Mouse (Mus musculus) heart, adult 2 months (tissue): ENCODE measurements around the gene Kcnq5.

ENCODE experiments used
- CTCF ChIP-seq: fragments of 200-600 bp; IDR thresholded peaks from 2 replicates; pipeline ENCODE4 v1.8.1; 2022; ENCODE audit warnings: antibody characterized with exemption, mild to moderate bottlenecking, moderate library complexity
- EP300 ChIP-seq: fragments of 200-500 bp; IDR thresholded peaks from 2 replicates; pipeline ENCODE4 v1.6.1; 2011; ENCODE audit warnings: low read depth, low read length, control low read depth; ENCODE audit not compliant: insufficient read depth
- POLR2A ChIP-seq: fragments of 200-500 bp; IDR thresholded peaks from 2 replicates; pipeline ENCODE4 v1.6.1; 2011; ENCODE audit warnings: mild to moderate bottlenecking, low read depth, low read length, control low read depth; ENCODE audit not compliant: insufficient read depth

GRCm38 (mm10) chr1:21688918-21689317 lies 272.8 kb downstream of the Kcnq5 start:
- TF ChIP-seq POLR2A (no peak), CTCF (no peak), EP300 (no peak)
